Mouse (Mus musculus) forebrain, embryonic 11.5 days (tissue): ENCODE measurements around the gene Slc17a5. TPM values are rescaled to one million over a fixed set of nuclear protein-coding genes. Genes with fewer than 3 reads are reported as not detected.
A peak's percentile ranks its signal among the peaks of the same experiment; 100 is the strongest.
"Not testable (repeated sequence)": the region's sequence is repeated elsewhere in the genome, so short reads cannot be mapped to it uniquely, and the experiment has no call there.

Source experiments
- ATAC-seq: fragments of 200-750 bp; cut with Nextera tagmentation; replicated peaks from 2 replicates; pipeline ENCODE4 v1.8.0; 2017; ENCODE audit warnings: moderate TSS enrichment; ENCODE audit not compliant: low FRiP score
- DNase-seq: peaks from one replicate; pipeline ENCODE4 v3.0.0-alpha.2; 2017; ENCODE audit warnings: low spot score
- H3K27ac ChIP-seq: fragments of 300-500 bp; sonication (generic); 2 replicates; pipeline ENCODE4 v1.5.1; 2014; ENCODE audit warnings: low read depth, low read length
- H3K27me3 ChIP-seq: fragments of 300-500 bp; sonication (generic); 2 replicates; pipeline ENCODE4 v1.6.1; 2014; ENCODE audit warnings: mild to moderate bottlenecking, low read length, mixed read lengths; ENCODE audit not compliant: control insufficient read depth, insufficient read depth
- H3K36me3 ChIP-seq: fragments of 300-500 bp; sonication (generic); 2 replicates; pipeline ENCODE4 v1.6.1; 2014; ENCODE audit warnings: mild to moderate bottlenecking, low read length, moderate library complexity, mixed read lengths; ENCODE audit not compliant: control insufficient read depth, insufficient read depth
- H3K4me1 ChIP-seq: fragments of 300-500 bp; sonication (generic); replicated peaks from 2 replicates; pipeline ENCODE4 v1.6.1; 2014; ENCODE audit warnings: low read length, mixed read lengths; ENCODE audit not compliant: control insufficient read depth, insufficient read depth
- H3K4me2 ChIP-seq: fragments of 300-500 bp; sonication (generic); 2 replicates; pipeline ENCODE4 v1.6.1; 2014; ENCODE audit warnings: low read depth, mild to moderate bottlenecking, low read length, moderate library complexity, mixed read lengths; ENCODE audit not compliant: severe bottlenecking
- H3K4me3 ChIP-seq: fragments of 300-500 bp; sonication (generic); 2 replicates; pipeline ENCODE4 v1.5.1; 2014; ENCODE audit warnings: low read depth, low read length
- H3K9ac ChIP-seq: fragments of 300-500 bp; sonication (generic); 2 replicates; pipeline ENCODE4 v1.6.1; 2014; ENCODE audit warnings: low read length
- H3K9me3 ChIP-seq: fragments of 300-500 bp; sonication (generic); 2 replicates; pipeline ENCODE4 v1.6.1; 2016; ENCODE audit warnings: low read length, mixed read lengths; ENCODE audit not compliant: control insufficient read depth
- WGBS: fragments of 180-500 bp; shearing (Covaris S2); extraction: QIAGEN DNeasy Blood & Tissue Kit; methylation state at CpG from one replicate; pipeline ENCODE4 v1.1.7; 2014; 5-methylcytosine and 5-hydroxymethylcytosine counted together
- polyA plus RNA-seq: library from polyadenylated mRNA; unstranded; fragments of >200 nt; fragmentation: Nextera tagmentation; extraction: Ambion mirVana; gene quantifications from 2 replicates; pipeline ENCODE4 v1.2.1, GENCODE M21; 2014

The Slc17a5 gene
- polyA plus RNA-seq, 1 experiment from 2014 or later: 10.1 TPM

DNA sequence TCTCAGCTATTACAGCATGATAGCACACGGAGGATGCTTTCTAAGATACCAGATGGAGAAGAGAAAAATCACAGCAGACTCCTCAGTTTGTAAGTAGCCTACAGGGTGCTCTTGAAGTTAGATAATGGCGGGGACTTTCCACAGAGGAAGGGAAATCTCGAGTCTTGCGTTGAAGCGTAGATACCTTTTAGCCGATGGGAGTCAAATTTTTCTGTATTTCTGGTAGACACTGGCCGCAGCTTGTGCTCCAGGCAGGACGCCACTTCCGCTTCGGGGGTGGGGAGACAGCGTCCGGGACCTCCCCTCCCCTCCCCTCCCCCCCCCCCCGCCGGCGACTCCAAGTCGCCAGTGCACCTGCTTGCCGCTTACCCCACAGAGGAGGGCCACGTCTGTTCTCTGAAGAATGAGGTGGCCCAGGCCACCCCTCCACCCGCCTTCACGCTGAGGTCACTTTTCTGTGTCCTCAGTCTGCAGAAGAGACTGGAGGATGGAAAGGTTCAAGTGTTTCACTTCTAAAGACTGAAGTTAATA lies 98.9 kb downstream of the Slc17a5 start, which contains the start of gene Eef1a1:
Eef1a1 (minus strand) TSS at position 262 of the 531 bp plus-strand sequence.
- WGBS: 3% methylated on average over 16 of the region's 20 CpGs
- DNase-seq: peak; percentile 68
- H3K27ac ChIP-seq: no peak within 1 kb of the TSS; the same call in 1 of the 2 replicates
- H3K4me1 ChIP-seq: no peaks in the 10 kb centered on the region
- peak within 1 kb of the TSS; percentile 56 for H3K9ac ChIP-seq
- H3K27me3 ChIP-seq: no peaks in the 10 kb centered on the region
- peak within 1 kb of the TSS; percentile 22 for H3K4me3 ChIP-seq
- no peaks in the 10 kb centered on the region for H3K36me3 ChIP-seq
- H3K9me3 ChIP-seq: no peaks in the 10 kb centered on the region
- ATAC-seq: peak; percentile 75
- peak within 1 kb of the TSS; percentile 54 for H3K4me2 ChIP-seq

DNA sequence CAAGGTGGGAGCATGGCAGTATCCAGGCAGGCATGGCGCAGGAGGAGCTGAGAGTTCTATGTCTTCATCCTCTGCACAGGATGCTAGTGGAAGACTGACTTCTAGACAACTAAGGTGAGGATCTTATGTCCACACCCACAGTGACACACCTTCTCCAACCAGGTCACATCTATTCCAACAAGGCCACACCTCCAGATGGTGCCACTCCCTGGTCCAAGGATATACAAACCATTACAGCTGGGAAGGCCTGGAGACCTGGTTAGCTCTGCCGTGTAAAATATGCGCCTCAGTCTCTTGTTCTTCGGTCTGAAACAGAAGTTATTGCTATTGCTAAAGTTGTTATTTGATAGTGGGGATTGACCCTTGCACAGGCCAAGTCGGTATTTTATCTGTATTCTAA lies 99.8 kb downstream of the Slc17a5 start:
- H3K4me1 ChIP-seq, H3K27ac ChIP-seq, H3K4me2 ChIP-seq, ATAC-seq, H3K36me3 ChIP-seq, H3K4me3 ChIP-seq, H3K9me3 ChIP-seq, H3K27me3 ChIP-seq, H3K9ac ChIP-seq, DNase-seq: not testable (repeated sequence)
- 93% methylated on average over 5 of the region's 5 CpGs for WGBS

Other genes starting within 250 kb of the Slc17a5 start
- not detected in 2 replicates for gene Gsta2, start 232.3 kb downstream of the Slc17a5 start, polyA plus RNA-seq
- gene Dppa5a, start 219.9 kb downstream of the Slc17a5 start, polyA plus RNA-seq: 0.48 and 0.65 TPM in 2 replicates
- gene Ooep, start 209.3 kb downstream of the Slc17a5 start, polyA plus RNA-seq: 4.7 and 5.2 TPM in 2 replicates
- gene Ddx43, start 192.3 kb downstream of the Slc17a5 start, polyA plus RNA-seq: 0.28 and 0.49 TPM in 2 replicates
- 0.39 and 0.44 TPM in 2 replicates for gene Cgas, start 144.8 kb downstream of the Slc17a5 start, polyA plus RNA-seq
- gene Mto1, start 139.8 kb downstream of the Slc17a5 start, polyA plus RNA-seq: 28.0 and 30.6 TPM in 2 replicates
- 0.72 and 0.80 TPM in 2 replicates for gene Gm17324, start 139.3 kb downstream of the Slc17a5 start, polyA plus RNA-seq
- 4,522 and 4,661 TPM in 2 replicates for gene Eef1a1, start 98.9 kb downstream of the Slc17a5 start, polyA plus RNA-seq
- gene Cd109, start 27.5 kb upstream of the Slc17a5 start, polyA plus RNA-seq: 4.6 and 5.4 TPM in 2 replicates